Mouse (Mus musculus) hindbrain, embryonic 11.5 days (tissue): ENCODE data around the gene Clstn1. TPM values are rescaled to one million over a fixed set of nuclear protein-coding genes. Genes with fewer than 3 reads are reported as not detected.
A peak's percentile ranks its signal among the peaks of the same experiment; 100 is the strongest.

Experiments
- ATAC-seq: fragments of 200-750 bp; cut with Nextera tagmentation; 2 replicates; pipeline ENCODE4 v1.8.0; 2017; ENCODE audit warnings: mild to moderate bottlenecking, moderate TSS enrichment, moderate library complexity; ENCODE audit not compliant: low FRiP score
- DNase-seq: peaks from one replicate; pipeline ENCODE4 v3.0.0-alpha.2; 2015; ENCODE audit warnings: low spot score
- H3K27ac ChIP-seq: fragments of 300-500 bp; sonication (generic); 2 replicates; pipeline ENCODE4 v1.5.1; 2014; ENCODE audit warnings: mild to moderate bottlenecking, low read depth, low read length
- H3K27me3 ChIP-seq: fragments of 300-500 bp; sonication (generic); 2 replicates; pipeline ENCODE4 v1.6.1; 2014; ENCODE audit warnings: mild to moderate bottlenecking, low read length, moderate library complexity, mixed read lengths; ENCODE audit not compliant: control insufficient read depth, insufficient read depth
- H3K36me3 ChIP-seq: fragments of 300-500 bp; sonication (generic); 2 replicates; pipeline ENCODE4 v1.6.1; 2014; ENCODE audit warnings: mild to moderate bottlenecking, low read length, moderate library complexity, mixed read lengths; ENCODE audit not compliant: control insufficient read depth, insufficient read depth
- H3K4me1 ChIP-seq: fragments of 300-500 bp; sonication (generic); replicated peaks from 2 replicates; pipeline ENCODE4 v1.6.1; 2014; ENCODE audit warnings: low read length, mixed read lengths; ENCODE audit not compliant: control insufficient read depth, insufficient read depth
- H3K4me2 ChIP-seq: fragments of 300-500 bp; sonication (generic); replicated peaks from 2 replicates; pipeline ENCODE4 v1.6.1; 2014; ENCODE audit warnings: mild to moderate bottlenecking, low read depth, low read length
- H3K4me3 ChIP-seq: fragments of 300-500 bp; sonication (generic); 2 replicates; pipeline ENCODE4 v1.5.1; 2014; ENCODE audit warnings: low read depth, low read length
- H3K9ac ChIP-seq: fragments of 300-500 bp; sonication (generic); 2 replicates; pipeline ENCODE4 v1.6.1; 2014; ENCODE audit warnings: low read depth, low read length
- H3K9me3 ChIP-seq: fragments of 300-500 bp; sonication (generic); 2 replicates; pipeline ENCODE4 v1.6.1; 2016; ENCODE audit warnings: low read length; ENCODE audit not compliant: control insufficient read depth
- WGBS: fragments of 180-500 bp; shearing (Covaris S2); extraction: QIAGEN DNeasy Blood & Tissue Kit; methylation state at CpG from one replicate; pipeline ENCODE4 v1.1.7; 2014; 5-methylcytosine and 5-hydroxymethylcytosine counted together
- polyA plus RNA-seq: library from polyadenylated mRNA; unstranded; fragments of >200 nt; fragmentation: Nextera tagmentation; extraction: Ambion mirVana; gene quantifications from 2 replicates; pipeline ENCODE4 v1.2.1, GENCODE M21; 2014

The Clstn1 gene
- polyA plus RNA-seq, 1 experiment from 2014 or later: 33.0 TPM

GRCm38 (mm10) chr4:149578831-149579230 is 7.4 kb upstream of the Clstn1 start:
- Histone ChIP-seq H3K27ac (no peak overlapping the region), H3K4me3 (no peak overlapping the region), H3K4me1 (no peaks in the 10 kb centered on the region), H3K9me3 (no peaks in the 10 kb centered on the region), H3K27me3 (no peaks in the 10 kb centered on the region), H3K4me2 (no peak overlapping the region), H3K9ac (no peak overlapping the region), H3K36me3 (no peaks in the 10 kb centered on the region)
- ATAC-seq: no peak
- DNase-seq: no peak
- WGBS: 69% methylated on average over 7 of the region's 7 CpGs

DNA sequence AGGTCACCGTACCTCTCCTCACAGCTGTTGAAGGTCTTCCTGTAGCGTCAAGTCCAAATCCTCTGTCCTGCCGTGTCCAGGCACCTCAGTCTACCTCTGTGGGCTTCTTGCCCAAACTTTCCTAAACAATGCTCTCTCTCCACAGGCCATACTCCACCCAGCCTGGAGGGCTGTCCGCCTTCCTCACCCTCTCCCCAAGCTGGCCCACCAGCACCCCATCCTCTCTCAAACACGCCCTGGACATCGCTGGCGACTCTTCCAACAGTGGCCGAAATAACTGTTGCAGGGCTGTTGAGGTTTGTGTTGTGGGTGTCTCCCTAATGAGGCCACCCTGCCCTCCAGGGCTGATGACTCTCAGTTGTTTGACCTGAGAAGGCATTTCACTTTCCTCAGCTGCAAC is 1.0 kb upstream of the Clstn1 start:
- DNase-seq: no peak
- 83% methylated on average over 8 of the region's 8 CpGs for WGBS
- no peak overlapping the region; the same call in 1 of the 2 replicates for H3K4me2 ChIP-seq

GRCm38 (mm10) chr4:149586783-149587595 is 721 bp downstream of the Clstn1 start:
- Histone ChIP-seq H3K4me1 (no peaks in the 10 kb centered on the region), H3K27ac (peak overlapping the region; percentile 81), H3K9ac (peak overlapping the region; percentile 91), H3K36me3 (no peaks in the 10 kb centered on the region), H3K4me3 (peak overlapping the region; percentile 69), H3K4me2 (peak overlapping the region; percentile 99), H3K27me3 (peaks cover 10% of the 10 kb centered on the region; the same call in 1 of the 2 replicates), H3K9me3 (no peaks in the 10 kb centered on the region)
- DNase-seq (peak; percentile 64), ATAC-seq (peak; percentile 73)
- WGBS: under 1% methylated on average over 67 of the region's 72 CpGs

More for the DNA sequence above, 1.0 kb upstream of the Clstn1 start:
- H3K27me3 ChIP-seq: peaks cover 10% of the 10 kb centered on the region; the same call in 1 of the 2 replicates
- no peaks in the 10 kb centered on the region for H3K9me3 ChIP-seq
- no peaks in the 10 kb centered on the region for H3K4me1 ChIP-seq
- ATAC-seq: no peak
- no peak overlapping the region for H3K27ac ChIP-seq
- no peaks in the 10 kb centered on the region for H3K36me3 ChIP-seq
- H3K9ac ChIP-seq: no peak overlapping the region
- H3K4me3 ChIP-seq: no peak overlapping the region; the same call in 1 of the 2 replicates

DNA sequence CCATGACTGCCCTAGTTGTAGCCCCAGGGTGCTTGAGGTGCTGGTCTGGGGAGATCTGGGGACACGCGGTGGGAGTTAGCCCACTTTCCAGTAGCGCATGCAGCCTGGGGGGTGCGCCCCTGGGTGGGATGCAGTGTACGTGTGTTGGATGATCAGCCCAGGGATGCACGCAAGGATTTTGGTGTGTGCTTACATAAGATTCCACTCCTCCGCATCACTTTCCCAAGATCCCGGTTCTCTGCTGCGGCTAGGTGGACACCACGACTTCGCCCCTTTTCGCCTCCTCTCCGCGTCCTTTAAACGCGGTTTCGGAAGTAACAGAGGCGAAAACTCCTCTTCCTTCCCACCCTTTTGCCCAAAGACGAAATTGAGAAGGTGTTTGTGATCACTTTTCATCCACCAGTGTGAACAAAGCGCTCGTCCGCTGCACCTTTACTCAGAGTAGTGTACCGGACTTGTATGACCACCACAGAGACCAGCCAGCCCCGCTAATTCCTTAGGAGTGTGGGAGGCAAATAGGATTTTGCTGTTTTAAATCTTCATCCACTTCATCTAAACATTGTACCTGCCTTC is 1.4 kb downstream of the Clstn1 start:
- Histone ChIP-seq H3K4me1 (no peaks in the 10 kb centered on the region), H3K4me3 (peak overlapping the region; percentile 69), H3K9ac (peak overlapping the region; percentile 91), H3K27me3 (peaks cover 10% of the 10 kb centered on the region; the same call in 1 of the 2 replicates), H3K36me3 (no peaks in the 10 kb centered on the region), H3K9me3 (no peaks in the 10 kb centered on the region), H3K4me2 (peak overlapping the region; percentile 99), H3K27ac (no peak overlapping the region)
- DNase-seq (no peak), ATAC-seq (peak; percentile 49; the same call in 1 of the 2 replicates)
- WGBS: 4% methylated on average over 24 of the region's 24 CpGs

- no peak overlapping the region for H3K4me3 ChIP-seq
- no peak overlapping the region for H3K9ac ChIP-seq
- no peak overlapping the region for H3K4me2 ChIP-seq
- WGBS: 89% methylated on average over 1 of the region's 1 CpGs
- DNase-seq: no peak
- no peak for ATAC-seq
- H3K9me3 ChIP-seq: no peaks in the 10 kb centered on the region
- H3K27me3 ChIP-seq: peaks cover 10% of the 10 kb centered on the region; the same call in 1 of the 2 replicates
- no peak overlapping the region for H3K27ac ChIP-seq
- H3K36me3 ChIP-seq: no peaks in the 10 kb centered on the region
- H3K4me1 ChIP-seq: no peaks in the 10 kb centered on the region
Measured at GRCm38 (mm10) chr4:149590200-149590599, 3.9 kb downstream of the Clstn1 start.

DNA sequence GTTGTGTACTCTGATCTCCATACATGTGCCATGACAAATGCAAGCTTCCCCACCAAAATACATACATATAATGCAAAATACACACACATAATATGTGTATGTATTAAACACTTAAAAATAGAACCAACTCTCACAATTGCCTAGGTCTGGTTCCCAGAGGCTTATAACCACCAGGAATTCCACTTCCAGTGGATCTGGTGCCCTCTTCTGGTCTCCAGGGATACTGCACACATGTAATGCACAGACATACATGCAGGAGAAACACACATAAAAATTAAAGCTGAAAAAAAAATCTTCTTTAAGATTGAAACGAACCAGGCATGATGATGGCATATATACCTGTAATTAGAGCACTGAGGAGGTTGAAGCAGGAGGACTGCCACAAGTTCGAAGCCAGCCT is 5.2 kb downstream of the Clstn1 start:
- Histone ChIP-seq H3K4me1 (no peaks in the 10 kb centered on the region), H3K27me3 (peaks cover 4% of the 10 kb centered on the region; the same call in 1 of the 2 replicates), H3K4me2 (no peak overlapping the region), H3K9me3 (no peaks in the 10 kb centered on the region), H3K36me3 (no peaks in the 10 kb centered on the region), H3K27ac (no peak overlapping the region), H3K4me3 (no peak overlapping the region), H3K9ac (no peak overlapping the region)
- 82% methylated on average over 2 of the region's 2 CpGs for WGBS
- no peak for ATAC-seq
- DNase-seq: no peak

DNA sequence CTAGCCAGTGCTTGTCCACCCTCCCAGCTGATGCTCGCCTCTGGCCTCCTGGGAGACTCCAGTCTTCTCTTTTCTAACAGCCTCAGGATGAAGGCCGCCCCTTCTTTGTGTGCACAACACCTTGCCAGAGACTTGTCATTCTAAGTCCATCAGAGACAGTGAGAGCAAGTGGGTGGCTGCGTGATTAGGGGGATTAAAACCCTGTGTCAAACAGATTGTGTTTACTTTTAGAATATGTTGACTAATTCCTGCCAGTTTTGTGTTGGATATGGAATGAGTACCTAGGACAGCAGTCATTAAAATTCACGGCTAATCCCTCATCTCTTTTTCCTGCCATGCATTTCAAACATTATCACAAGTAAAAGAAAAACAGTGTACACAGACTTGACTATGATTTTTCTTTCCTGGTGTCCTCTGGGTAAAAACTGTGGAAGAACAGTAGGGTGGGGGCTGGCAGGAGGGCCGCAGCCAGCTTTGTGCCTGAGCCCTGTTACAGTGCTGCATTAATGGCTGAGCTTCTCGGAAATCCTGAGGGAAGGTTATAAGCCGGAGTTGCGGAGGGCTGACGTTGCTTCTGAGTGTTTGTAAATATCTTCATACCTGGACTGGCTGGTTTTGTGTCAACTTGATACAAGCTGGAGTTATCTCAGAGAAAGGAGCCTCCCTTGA is 8.8 kb downstream of the Clstn1 start:
- 84% methylated on average over 9 of the region's 9 CpGs for WGBS
- no peaks in the 10 kb centered on the region for H3K36me3 ChIP-seq
- H3K27ac ChIP-seq: no peak overlapping the region
- no peak overlapping the region for H3K9ac ChIP-seq
- no peak for DNase-seq
- no peaks in the 10 kb centered on the region for H3K27me3 ChIP-seq
- ATAC-seq: no peak
- no peaks in the 10 kb centered on the region for H3K9me3 ChIP-seq
- no peaks in the 10 kb centered on the region for H3K4me1 ChIP-seq
- H3K4me3 ChIP-seq: no peak overlapping the region
- no peak overlapping the region for H3K4me2 ChIP-seq

GRCm38 (mm10) chr4:149597641-149598208 is 11.5 kb downstream of the Clstn1 start:
- Histone ChIP-seq H3K27ac (no peak overlapping the region), H3K4me1 (no peaks in the 10 kb centered on the region), H3K9ac (no peak overlapping the region), H3K9me3 (no peaks in the 10 kb centered on the region), H3K36me3 (no peaks in the 10 kb centered on the region), H3K27me3 (no peaks in the 10 kb centered on the region), H3K4me2 (no peak overlapping the region), H3K4me3 (no peak overlapping the region)
- DNase-seq (no peak), ATAC-seq (no peak)
- WGBS: 80% methylated on average over 12 of the region's 12 CpGs
